Mouse (Mus musculus) embryonic facial prominence, embryonic 15.5 days (tissue): Measurements from ENCODE around the gene Prkcq. TPM values are rescaled to one million over a fixed set of nuclear protein-coding genes. Genes with fewer than 3 reads are reported as not detected.
"Not testable (repeated sequence)": the region's sequence is repeated elsewhere in the genome, so short reads cannot be mapped to it uniquely, and the experiment has no call there.

Experiments
- ATAC-seq: fragments of 200-750 bp; cut with Nextera tagmentation; 2 replicates; pipeline ENCODE4 v1.8.0; 2017; ENCODE audit warnings: low read depth, moderate TSS enrichment; ENCODE audit not compliant: insufficient number of reproducible peaks, low FRiP score, low TSS enrichment
- H3K27ac ChIP-seq: fragments of 300-500 bp; sonication (generic); replicated peaks from 2 replicates; pipeline ENCODE4 v1.5.1; 2015; ENCODE audit warnings: mild to moderate bottlenecking, inconsistent platforms
- H3K27me3 ChIP-seq: fragments of 300-500 bp; sonication (generic); 2 replicates; pipeline ENCODE4 v1.6.1; 2015; ENCODE audit warnings: inconsistent platforms
- H3K36me3 ChIP-seq: fragments of 300-500 bp; sonication (generic); 2 replicates; pipeline ENCODE4 v1.6.1; 2015; ENCODE audit warnings: mild to moderate bottlenecking, inconsistent platforms
- H3K4me1 ChIP-seq: fragments of 300-500 bp; sonication (generic); 2 replicates; pipeline ENCODE4 v1.6.1; 2015; ENCODE audit warnings: inconsistent platforms
- H3K4me2 ChIP-seq: fragments of 300-500 bp; sonication (generic); replicated peaks from 2 replicates; pipeline ENCODE4 v1.6.1; 2015; ENCODE audit warnings: mild to moderate bottlenecking, inconsistent platforms
- H3K4me3 ChIP-seq: fragments of 300-500 bp; sonication (generic); replicated peaks from 2 replicates; pipeline ENCODE4 v1.5.1; 2015; ENCODE audit warnings: mild to moderate bottlenecking, inconsistent platforms
- H3K9ac ChIP-seq: fragments of 300-500 bp; sonication (generic); 2 replicates; pipeline ENCODE4 v1.6.1; 2015; ENCODE audit warnings: inconsistent platforms
- H3K9me3 ChIP-seq: fragments of 300-500 bp; sonication (generic); replicated peaks from 2 replicates; pipeline ENCODE4 v1.6.1; 2016; ENCODE audit warnings: inconsistent platforms
- WGBS: fragments of 180-500 bp; shearing (Covaris S2); methylation state at CpG from one replicate; pipeline ENCODE4 v1.1.7; 2015; 5-methylcytosine and 5-hydroxymethylcytosine counted together
- polyA plus RNA-seq: library from polyadenylated mRNA; unstranded; fragments of >200 nt; fragmentation: Nextera tagmentation; extraction: Ambion mirVana; gene quantifications from 2 replicates; pipeline ENCODE4 v1.2.1, GENCODE M21; 2015

The Prkcq gene
- polyA plus RNA-seq, 1 experiment from 2014 or later = 6.9 TPM

- Histone ChIP-seq H3K27ac (no peak overlapping the region), H3K9me3 (no peaks in the 10 kb centered on the region), H3K9ac (no peak overlapping the region), H3K4me2 (no peak overlapping the region), H3K36me3 (no peaks in the 10 kb centered on the region), H3K4me3 (no peak overlapping the region), H3K4me1 (no peaks in the 10 kb centered on the region), H3K27me3 (no peaks in the 10 kb centered on the region)
- 57% methylated on average over 14 of the region's 14 CpGs for WGBS
- ATAC-seq = no peak
Measured at GRCm38 (mm10) chr2:11333301-11334017, 161.6 kb downstream of the Prkcq start.

DNA sequence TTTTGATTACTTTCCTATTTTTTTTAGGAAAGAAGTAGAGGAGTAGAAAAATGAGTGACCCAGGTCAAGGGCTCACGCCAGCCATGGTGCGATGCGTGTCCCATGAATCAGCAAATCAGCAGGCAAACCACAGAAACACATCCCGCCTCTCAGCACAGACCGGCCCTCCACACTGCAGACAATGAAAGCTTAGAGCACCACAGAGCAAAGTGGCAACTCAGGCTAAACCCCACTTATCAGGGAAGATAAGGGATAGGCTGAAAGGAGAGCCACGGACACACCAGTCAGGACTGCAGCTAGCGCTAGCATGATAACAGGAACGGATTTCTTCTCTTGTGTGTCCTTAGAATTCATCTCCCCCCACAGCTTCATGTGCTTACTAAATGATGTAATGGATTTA is 164.4 kb downstream of the Prkcq start:
- Histone ChIP-seq H3K4me2 (no peak overlapping the region), H3K9ac (no peak overlapping the region), H3K36me3 (no peaks in the 10 kb centered on the region), H3K4me1 (0 out of 2 replicates have a peak, but pooled peaks cover 4% of the 10 kb centered on the region), H3K4me3 (no peak overlapping the region), H3K27ac (no peak overlapping the region), H3K9me3 (no peaks in the 10 kb centered on the region), H3K27me3 (no peaks in the 10 kb centered on the region)
- ATAC-seq = no peak
- 63% methylated on average over 8 of the region's 8 CpGs for WGBS

DNA sequence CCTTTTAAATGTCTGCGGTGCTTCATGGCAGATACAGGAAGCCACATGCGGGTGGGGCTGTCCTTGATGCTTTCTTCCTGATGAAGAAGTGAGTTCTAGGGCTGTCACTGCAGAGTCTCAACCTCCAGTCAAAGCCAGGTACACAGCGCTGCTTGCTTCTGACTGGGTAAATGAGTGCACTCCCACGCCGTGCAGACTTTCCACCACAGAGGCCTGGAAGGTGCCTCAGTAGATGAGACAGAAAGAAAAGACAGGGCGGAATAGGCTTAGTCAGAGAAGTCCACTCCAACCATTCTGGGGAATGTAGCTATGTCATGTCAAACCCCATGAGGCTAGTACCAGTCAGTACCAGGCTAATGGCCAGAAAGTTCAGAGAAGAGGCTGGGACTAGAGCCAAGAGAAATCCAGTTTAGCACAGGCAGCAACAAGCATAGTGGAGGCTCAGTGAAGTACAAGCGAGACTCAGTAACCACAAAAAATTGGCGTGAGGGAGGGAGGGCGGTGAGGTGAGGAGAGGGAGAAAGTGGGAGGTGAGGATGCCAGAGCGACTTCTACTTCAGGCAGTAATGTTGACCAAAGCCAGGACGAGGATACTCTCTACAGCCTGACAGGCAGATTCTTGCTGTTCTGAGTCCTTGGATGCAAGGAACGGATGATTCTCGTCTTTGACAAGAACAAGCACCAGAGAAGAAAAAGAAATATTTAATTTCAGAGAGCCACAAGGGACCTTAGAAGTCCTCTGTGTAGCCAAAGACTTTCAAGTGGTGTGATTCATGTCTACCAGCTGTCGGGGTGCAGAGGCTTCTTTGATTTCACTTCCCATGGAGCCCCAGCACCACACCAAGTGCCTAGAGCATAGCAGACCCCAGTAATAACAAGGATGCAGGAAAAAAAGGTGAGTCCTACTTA is 167.3 kb downstream of the Prkcq start:
- Histone ChIP-seq H3K9ac (no peak overlapping the region), H3K4me1 (0 out of 2 replicates have a peak, but pooled peaks cover 4% of the 10 kb centered on the region), H3K4me2 (no peak overlapping the region), H3K9me3 (no peaks in the 10 kb centered on the region), H3K36me3 (no peaks in the 10 kb centered on the region), H3K4me3 (no peak overlapping the region), H3K27ac (no peak overlapping the region), H3K27me3 (no peaks in the 10 kb centered on the region)
- 58% methylated on average over 14 of the region's 14 CpGs for WGBS
- no peak for ATAC-seq

DNA sequence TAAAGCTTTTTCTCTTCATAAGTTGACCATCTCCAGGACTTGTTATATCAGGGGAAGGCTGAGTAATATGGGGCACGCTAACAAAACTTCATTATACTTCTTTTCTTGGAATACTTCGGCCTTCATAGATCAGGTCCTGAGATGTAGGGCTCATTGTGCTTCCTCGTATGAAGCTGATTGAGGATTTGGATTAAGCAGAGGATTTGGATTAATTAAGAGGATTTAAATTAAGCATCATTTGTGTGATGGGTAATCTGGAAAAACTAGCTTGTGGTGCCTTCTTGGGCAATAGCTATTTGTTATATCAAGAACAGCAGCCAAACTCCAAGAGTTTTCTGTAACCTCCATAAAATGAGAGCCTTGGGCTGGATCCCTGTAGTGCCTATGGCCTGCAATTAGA is 172.8 kb downstream of the Prkcq start:
- Histone ChIP-seq H3K27ac (no peak overlapping the region), H3K36me3 (no peaks in the 10 kb centered on the region), H3K4me1 (no peaks in the 10 kb centered on the region), H3K4me2 (no peak overlapping the region), H3K9me3 (no peaks in the 10 kb centered on the region), H3K4me3 (no peak overlapping the region), H3K27me3 (no peaks in the 10 kb centered on the region), H3K9ac (no peak overlapping the region)
- ATAC-seq = no peak
- 96% methylated on average over 3 of the region's 3 CpGs for WGBS

DNA sequence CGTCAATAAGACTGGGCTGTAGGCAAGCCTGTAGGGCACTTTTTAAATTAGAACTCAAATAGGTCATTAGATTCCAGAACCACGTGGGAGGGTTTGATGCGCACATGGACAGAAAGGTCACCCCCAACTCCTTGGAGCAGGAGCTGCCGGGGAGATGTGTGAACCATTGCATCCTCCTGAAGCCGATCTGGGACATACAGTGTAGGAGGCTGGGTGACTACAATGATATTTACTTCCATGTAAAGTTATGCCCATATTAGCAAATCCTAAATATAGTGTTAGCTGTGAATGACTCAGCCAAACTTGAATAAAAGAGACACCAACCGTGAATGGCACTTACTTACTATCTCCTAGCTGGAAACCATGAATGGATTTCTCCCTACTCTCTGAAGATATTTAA is 174.5 kb downstream of the Prkcq start:
- not testable (repeated sequence) for H3K27ac ChIP-seq, H3K27me3 ChIP-seq, H3K9me3 ChIP-seq, ATAC-seq, H3K4me2 ChIP-seq, H3K9ac ChIP-seq, H3K36me3 ChIP-seq, H3K4me1 ChIP-seq, H3K4me3 ChIP-seq
- 84% methylated on average over 6 of the region's 6 CpGs for WGBS

DNA sequence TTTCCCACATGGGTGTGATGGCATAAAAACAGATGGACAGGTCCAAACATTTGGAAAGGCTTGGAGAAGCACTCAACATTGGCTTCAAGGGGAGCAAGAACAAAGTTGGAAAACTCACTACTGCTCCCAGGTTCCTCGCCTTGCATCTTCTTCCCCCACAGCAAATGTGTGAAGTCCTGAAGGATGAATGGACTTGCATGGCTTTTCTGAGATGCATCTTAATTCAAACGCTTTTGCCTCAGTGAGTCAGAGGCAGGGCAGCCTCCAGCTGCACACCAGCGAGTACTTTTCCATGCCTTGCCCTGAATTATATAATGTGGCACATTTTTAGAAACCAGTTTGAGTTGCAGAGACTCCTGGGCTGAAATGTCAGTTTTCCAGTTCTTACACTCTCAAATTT is 175.9 kb downstream of the Prkcq start:
- no peak overlapping the region for H3K4me2 ChIP-seq
- H3K9ac ChIP-seq = no peak overlapping the region
- 79% methylated on average over 3 of the region's 3 CpGs for WGBS
- ATAC-seq = no peak
- no peak overlapping the region for H3K27ac ChIP-seq
- no peaks in the 10 kb centered on the region for H3K4me1 ChIP-seq
- H3K27me3 ChIP-seq = no peaks in the 10 kb centered on the region
- no peaks in the 10 kb centered on the region for H3K36me3 ChIP-seq
- H3K4me3 ChIP-seq = no peak overlapping the region
- no peaks in the 10 kb centered on the region for H3K9me3 ChIP-seq
